In the genomic region with DNA sequence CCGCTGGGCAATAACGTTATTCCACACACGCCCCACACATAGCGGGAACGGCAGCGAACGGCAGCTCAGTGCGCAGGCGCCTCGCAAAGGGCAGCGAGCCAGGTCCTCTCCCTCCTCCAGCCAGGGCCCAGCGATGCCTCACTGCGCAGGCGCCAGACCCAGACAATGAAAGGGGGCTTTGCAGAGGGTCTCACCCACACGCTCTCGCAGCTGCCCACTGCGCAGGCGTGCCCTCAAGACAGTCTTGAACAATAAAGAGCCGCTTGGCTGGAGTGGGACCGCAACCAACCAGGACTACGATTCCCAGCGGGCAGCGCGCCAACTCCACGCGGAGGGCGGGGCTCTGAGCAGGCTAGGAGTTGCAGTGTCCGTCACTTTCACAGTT, we compare ENCODE assay signal across 8 mouse cellular contexts. TPM values are rescaled to one million over a fixed set of nuclear protein-coding genes. Genes with fewer than 3 reads are reported as not detected.
DNase-seq lines count a peak whose midpoint lies in the region; ATAC-seq lines count a peak whose summit lies in the region.

Cep170 (minus strand) TSS at position 32 of the 385 bp plus-strand sequence.

- peak within 1 kb of the TSS; percentile 73 for H3K9ac ChIP-seq in intestine, embryonic 16.5 days (ENCODE audit: low read depth, low read length)

- H3K4me1 ChIP-seq in intestine, embryonic 16.5 days (ENCODE audit: control insufficient read depth, insufficient read depth, low read length): peaks cover 12% of the 10 kb centered on the region

- peak; percentile 93 for ATAC-seq in intestine, embryonic 16.5 days

- peak; percentile 99 for DNase-seq in adrenal gland, postnatal 10 days
- DNase-seq in embryo, embryonic 9.5 days (ENCODE audit: extremely low spot score): peak; percentile 98
- peak; percentile 99 for DNase-seq in gastrocnemius, postnatal 4 days (ENCODE audit: low spot score in 2 of 2)
- DNase-seq in left cerebral cortex, postnatal 25 days (ENCODE audit: low spot score in 2 of 2): peak; percentile 96 to 97
- peak; percentile 100 for DNase-seq in mesoderm, embryonic 11.5 days (ENCODE audit: low read depth, low spot score)
- DNase-seq in right cerebral cortex, postnatal 36 days (ENCODE audit: low spot score in 2 of 2): peak; percentile 90 to 94
- peak; percentile 96 to 97 for DNase-seq in urinary bladder, postnatal 4 days (ENCODE audit: low spot score in 2 of 2)

- no peaks in the 10 kb centered on the region for H3K9me3 ChIP-seq in intestine, embryonic 16.5 days (ENCODE audit: control insufficient read depth, low read length)

- peak within 1 kb of the TSS; percentile 59 for H3K4me2 ChIP-seq in intestine, embryonic 16.5 days (ENCODE audit: low read depth, low read length)

- no peaks in the 10 kb centered on the region for H3K36me3 ChIP-seq in intestine, embryonic 16.5 days (ENCODE audit: control insufficient read depth, insufficient read depth, low read length)

- intact Hi-C loops in left cerebral cortex, postnatal 25 days (cut with DNase I): no loop called here

- peak within 1 kb of the TSS; percentile 95 for H3K27ac ChIP-seq in intestine, embryonic 16.5 days (ENCODE audit: low read length)

- WGBS in intestine, embryonic 16.5 days: under 1% methylated on average over 28 of the region's 28 CpGs

- no peaks in the 10 kb centered on the region for H3K27me3 ChIP-seq in intestine, embryonic 16.5 days (replicated peaks; ENCODE audit: control insufficient read depth, insufficient read depth, low read length)

- H3K4me3 ChIP-seq in intestine, embryonic 16.5 days (ENCODE audit: low read length): peak within 1 kb of the TSS; percentile 82

RNA-seq across cellular contexts. Expression of gene Cep170, which starts in this region (rescaled TPM):
- total RNA-seq in adrenal gland, postnatal 10 days (2021): 10 to 100 TPM; 29.8 to 38.0 TPM
- 10 to 100 TPM; 59.8 to 65.1 TPM for total RNA-seq in gastrocnemius, postnatal 4 days (2021)
- polyA plus RNA-seq in intestine, embryonic 16.5 days (2015; fragmentation: Nextera tagmentation; extraction: Ambion mirVana): 8.6 and 9.7 TPM in 2 replicates
- total RNA-seq in left cerebral cortex, postnatal 25 days (2021): 100 to 1,000 TPM; 100 TPM

Comparison
In these comparisons a context has a peak if more than half of its experiments do, and no peak if none do; other contexts are left out.
1. Peak in every context shown above with its lines: DNase-seq, ATAC-seq, H3K4me3 ChIP-seq and H3K27ac ChIP-seq.